Mouse (Mus musculus) lung, adult 2 months (tissue): ENCODE results near the gene Kel. TPM values are rescaled to one million over a fixed set of nuclear protein-coding genes. Genes with fewer than 3 reads are reported as not detected.

ENCODE experiments used
- DNase-seq: peaks from one replicate; pipeline ENCODE4 v3.0.0; 2022
- H3K4me1 ChIP-seq: fragments of 200-500 bp; 2 replicates; pipeline ENCODE4 v1.6.1; 2011; ENCODE audit warnings: low read length; ENCODE audit not compliant: control insufficient read depth, insufficient read depth
- H3K4me3 ChIP-seq: fragments of 200-500 bp; replicated peaks from 2 replicates; pipeline ENCODE3; 2011; ENCODE audit warnings: low read depth, mild to moderate bottlenecking, control low read depth, low read length; ENCODE audit errors: extremely low read depth
- CTCF ChIP-seq: fragments of 200-500 bp; IDR thresholded peaks from 2 replicates; pipeline ENCODE4 v1.5.1; 2011; ENCODE audit warnings: mild to moderate bottlenecking, low read length, control low read depth; ENCODE audit not compliant: insufficient read depth
- POLR2A ChIP-seq: fragments of 200-500 bp; IDR thresholded peaks from 2 replicates; pipeline ENCODE4 v1.6.1; 2011; ENCODE audit warnings: low read depth, mild to moderate bottlenecking, control low read depth, low read length, borderline replicate concordance; ENCODE audit errors: extremely low read depth
- WGBS: fragments of 180-500 bp; shearing (Covaris S2); methylation state at CpG from one replicate; pipeline ENCODE4 v1.1.7; 2018; 5-methylcytosine and 5-hydroxymethylcytosine counted together
- polyA plus RNA-seq: library from polyadenylated mRNA; depleted of rRNA; stranded (reverse); fragments of >200 nt; gene quantifications from 2 replicates; pipeline ENCODE4 v1.2.3, GENCODE M21; 2012; rRNA removed

Kel gene
- polyA plus RNA-seq, result not detected in 2 replicates

DNA sequence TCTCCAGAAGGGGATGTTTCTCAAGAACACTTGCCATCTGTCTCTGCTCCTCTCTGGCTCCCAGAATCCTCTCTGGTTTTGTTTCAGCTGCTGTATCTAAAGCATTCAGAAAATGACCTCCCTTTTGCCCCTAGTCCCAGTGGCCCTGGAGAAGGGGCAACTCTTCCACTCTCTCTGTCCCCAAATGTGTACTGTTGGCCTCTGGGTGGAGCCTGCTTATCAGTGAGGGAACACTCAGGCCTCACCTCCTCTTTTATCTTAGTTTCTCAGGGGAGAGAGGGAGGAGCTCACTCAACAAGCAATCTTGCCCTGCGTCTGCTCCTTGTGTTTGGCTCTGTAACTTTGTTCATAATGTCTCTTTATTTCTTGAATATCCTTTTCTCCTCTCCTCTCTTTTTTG is at the start of gene Kel:
Gene Kel, minus strand, starts transcription at position 217 of the 400 bp plus-strand sequence.
- Histone ChIP-seq H3K4me1 (no peaks in the 10 kb centered on the region), H3K4me3 (no peak within 1 kb of the TSS)
- 26% methylated on average over 1 of the region's 1 CpGs for WGBS
- TF ChIP-seq CTCF (no peak), POLR2A (no peak)
- DNase-seq, result no peak

DNA sequence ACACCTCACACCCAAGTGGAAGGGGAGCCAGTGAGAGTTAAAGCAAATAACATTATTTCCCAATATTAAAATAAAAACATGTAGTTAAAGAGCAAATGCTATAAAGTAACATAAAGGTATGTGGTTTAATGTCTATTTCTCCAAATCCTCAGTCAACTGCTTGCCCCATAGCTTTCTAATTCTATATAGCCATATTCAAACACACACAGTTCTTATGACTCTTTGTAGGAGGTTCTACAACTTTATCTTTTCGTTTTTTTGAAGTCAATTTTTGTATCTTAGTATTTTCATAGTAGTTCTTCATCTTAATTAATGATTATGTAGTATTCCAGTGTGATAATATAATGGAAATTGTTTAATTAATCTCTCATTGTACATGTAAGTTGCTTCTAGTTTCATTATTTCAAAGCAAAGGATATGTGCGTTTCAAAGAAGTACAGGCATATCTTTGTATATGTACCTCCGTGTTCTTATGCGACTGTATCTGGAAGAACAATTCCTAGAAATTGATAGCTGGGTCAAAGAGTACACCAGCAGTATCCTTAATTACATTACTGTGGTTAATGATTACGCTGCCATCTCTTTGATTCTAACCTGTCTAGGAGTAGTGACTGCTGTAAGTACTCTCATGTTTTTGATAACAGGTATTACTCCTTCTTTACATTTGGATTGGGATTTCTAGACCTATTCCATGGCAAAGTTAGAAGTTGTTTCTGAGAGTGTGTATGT is 40.7 kb upstream of the Kel start:
- TF ChIP-seq POLR2A, result no peak
- no peak for TF ChIP-seq CTCF
- 70% methylated on average over 5 of the region's 5 CpGs for WGBS
- no peak for DNase-seq
- no peaks in the 10 kb centered on the region for H3K4me1 ChIP-seq
- no peak overlapping the region for H3K4me3 ChIP-seq

DNA sequence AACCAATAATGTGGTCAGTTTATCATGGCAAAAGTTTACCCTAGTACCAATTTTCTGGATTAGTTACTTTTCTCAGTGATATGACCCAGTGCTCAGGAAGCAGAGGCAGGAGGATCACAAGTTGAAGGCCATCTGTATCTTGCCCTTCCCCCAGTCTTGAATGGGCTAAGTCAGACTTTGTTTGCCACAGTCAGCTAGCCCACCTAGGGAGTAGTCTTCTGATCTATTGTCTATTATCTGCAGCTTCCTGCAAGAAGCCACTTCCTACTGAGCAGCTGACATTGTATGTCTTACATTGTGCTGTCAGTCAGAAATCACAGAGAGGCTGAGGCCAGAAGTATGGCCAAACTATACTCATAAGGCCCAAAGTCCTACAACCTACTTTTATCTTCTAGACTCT is 37.0 kb upstream of the Kel start:
- no peak for TF ChIP-seq POLR2A
- no peak for TF ChIP-seq CTCF

DNA sequence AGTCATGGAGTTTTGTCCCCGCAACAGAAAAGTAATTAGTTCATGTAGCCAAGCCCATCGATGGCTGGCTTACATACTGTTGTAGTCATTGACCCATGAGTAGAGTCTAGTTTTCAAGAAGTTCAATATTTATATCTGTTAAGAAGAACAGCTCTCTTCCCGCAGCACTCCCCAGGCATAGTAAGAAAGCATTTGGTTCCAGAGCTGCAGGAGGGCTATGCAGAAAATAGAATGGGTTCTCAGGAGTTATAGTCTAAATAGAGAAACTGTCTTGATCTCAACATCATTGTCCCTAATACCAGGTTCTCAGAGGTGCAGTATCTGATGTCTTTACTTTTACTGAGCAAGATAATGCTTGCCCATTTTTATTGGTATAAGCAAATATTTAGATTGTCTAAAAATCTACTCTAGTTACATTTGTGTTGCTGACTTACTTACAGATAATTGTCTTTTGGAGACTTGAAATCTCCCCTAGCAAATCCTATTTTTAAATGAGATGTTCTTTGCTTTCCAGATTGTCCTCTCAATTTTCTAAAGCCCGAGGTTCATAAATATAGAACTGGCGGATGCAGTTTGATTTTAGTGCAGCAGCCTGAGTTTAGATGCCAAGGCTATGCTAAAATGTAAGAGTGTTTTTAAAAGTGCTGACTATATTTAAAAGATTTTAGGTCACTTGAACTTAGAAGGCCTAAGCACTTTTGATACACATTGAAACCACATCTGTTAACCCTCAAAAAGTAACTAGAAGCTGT is 30.8 kb upstream of the Kel start:
- DNase-seq, result no peak
- WGBS, result 86% methylated on average over 5 of the region's 5 CpGs
- TF ChIP-seq CTCF (no peak), POLR2A (no peak)

More for the DNA sequence above, 37.0 kb upstream of the Kel start:
- H3K4me3 ChIP-seq, result no peak overlapping the region
- H3K4me1 ChIP-seq, result no peaks in the 10 kb centered on the region
- no peak for DNase-seq

DNA sequence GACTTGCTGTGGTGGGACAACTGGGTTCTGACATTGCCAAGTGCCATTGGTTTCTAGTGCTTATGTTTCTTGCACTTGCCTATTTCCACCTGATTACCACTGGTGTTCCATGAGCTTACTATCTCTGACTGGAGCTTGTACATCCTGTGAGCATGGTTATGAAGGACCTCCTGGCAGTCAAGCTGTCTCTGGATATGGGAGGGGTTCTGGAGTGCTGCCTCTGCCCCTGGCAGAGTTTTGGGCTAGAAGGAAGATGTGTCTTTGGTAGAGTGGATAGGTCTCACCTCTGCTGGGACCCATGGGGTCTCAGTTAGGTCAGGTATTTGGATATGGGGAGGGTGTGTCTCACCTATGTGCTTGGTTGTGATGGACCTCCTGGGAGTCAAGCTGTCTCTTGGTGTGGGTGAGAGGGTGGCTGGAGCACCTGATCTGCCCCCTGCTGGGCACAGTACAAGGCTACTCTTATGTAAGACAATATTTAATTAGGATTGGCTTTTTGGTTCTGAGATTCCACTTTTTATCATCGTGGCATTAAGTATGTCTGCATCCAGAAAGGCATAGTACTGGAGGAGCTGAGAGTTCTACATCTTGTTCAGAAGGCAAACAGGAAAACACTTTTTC is 24.0 kb upstream of the Kel start:
- 61% methylated on average over 1 of the region's 1 CpGs for WGBS
- H3K4me3 ChIP-seq, result no peak overlapping the region
- DNase-seq, result no peak
- TF ChIP-seq CTCF, result no peak
- H3K4me1 ChIP-seq, result no peaks in the 10 kb centered on the region

More for the DNA sequence above, 30.8 kb upstream of the Kel start:
- Histone ChIP-seq H3K4me3 (no peak overlapping the region), H3K4me1 (no peaks in the 10 kb centered on the region)

DNA sequence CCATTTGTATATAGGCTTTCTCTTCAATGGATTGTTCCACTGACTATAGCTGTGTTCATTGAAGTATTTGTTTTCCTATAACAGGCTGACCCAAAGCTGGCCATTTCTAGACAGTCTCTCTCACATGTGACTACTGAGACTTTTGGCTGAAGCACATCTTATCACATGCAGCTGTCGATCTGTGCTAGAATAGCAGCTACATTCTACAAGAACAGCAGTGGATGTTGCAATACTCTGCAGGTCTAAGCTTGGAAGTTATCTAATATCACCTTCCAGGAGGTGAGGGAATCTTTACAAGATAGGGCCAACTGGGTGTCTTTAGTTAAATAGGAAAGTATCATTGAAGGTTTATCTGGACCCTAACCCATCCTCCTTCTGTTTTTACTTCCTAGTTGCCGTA is 17.3 kb upstream of the Kel start:
- WGBS, result 79% methylated on average over 2 of the region's 2 CpGs
- no peaks in the 10 kb centered on the region for H3K4me1 ChIP-seq
- no peak for TF ChIP-seq POLR2A
- TF ChIP-seq CTCF, result no peak
- H3K4me3 ChIP-seq, result no peak overlapping the region
- DNase-seq, result no peak

DNA sequence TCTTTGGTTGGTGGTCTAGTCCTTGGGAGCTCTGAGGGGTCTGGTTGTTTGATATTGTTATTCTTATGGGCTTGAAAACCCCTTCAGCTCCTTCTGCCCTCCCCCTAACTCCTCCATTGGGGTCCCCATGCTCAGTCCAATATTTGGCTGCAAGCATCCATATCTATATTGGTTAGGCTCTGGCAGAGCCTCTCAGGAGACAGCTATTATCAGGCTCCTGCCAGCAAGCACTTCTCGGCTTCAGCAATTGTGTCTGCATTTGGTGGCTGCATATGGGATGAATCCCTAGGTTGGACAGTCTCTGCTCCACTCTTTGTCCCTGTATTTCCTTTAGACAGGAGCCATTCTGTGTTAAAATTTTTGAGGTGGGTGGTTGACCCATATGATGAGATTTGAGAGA is 6.1 kb upstream of the Kel start:
- Histone ChIP-seq H3K4me3 (no peak overlapping the region), H3K4me1 (no peaks in the 10 kb centered on the region)
- WGBS, result 70% methylated on average over 1 of the region's 1 CpGs
- TF ChIP-seq POLR2A, result no peak
- TF ChIP-seq CTCF, result no peak
- DNase-seq, result no peak

DNA sequence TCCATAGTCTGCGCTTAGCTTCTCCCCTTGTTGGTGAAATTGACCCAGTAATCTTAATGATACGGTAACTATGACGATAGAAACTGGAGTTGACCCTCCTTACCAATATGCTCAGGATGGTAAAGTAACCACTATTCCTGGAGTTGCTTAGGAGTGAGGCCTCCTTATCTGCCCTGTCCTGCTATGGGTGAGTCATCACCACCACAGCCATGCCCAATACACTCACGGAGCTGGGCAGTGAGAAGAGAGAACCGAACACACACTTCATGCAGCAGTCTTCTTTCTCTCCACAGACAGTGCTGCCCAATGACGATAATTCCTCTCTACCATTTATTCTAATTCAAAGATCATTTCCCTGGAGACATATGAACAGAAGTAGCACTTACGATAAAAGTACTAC is 2.1 kb upstream of the Kel start:
- 84% methylated on average over 7 of the region's 7 CpGs for WGBS
- DNase-seq, result no peak
- no peak for TF ChIP-seq POLR2A
- no peak for TF ChIP-seq CTCF

DNA sequence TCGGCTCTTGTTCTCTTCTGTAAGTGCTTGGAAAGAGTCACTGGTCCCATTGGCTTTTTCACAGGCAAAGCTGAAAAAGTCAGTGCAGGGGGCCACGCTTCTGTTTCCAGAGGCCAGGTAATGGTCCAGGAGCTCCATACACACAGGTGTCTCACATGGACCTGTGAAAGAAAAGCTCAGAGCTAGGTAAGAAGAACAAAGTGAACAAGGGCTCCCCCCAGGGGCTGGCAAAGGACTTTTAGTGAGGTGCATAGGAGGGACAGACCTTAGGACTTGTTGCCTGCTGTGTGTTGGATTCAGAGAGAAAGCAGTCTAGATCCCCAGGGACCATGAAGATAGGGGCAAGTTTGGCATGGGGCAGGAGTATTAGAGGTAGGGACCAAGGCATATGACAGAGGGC is 1.2 kb downstream of the Kel start:
- TF ChIP-seq POLR2A, result no peak
- no peak for TF ChIP-seq CTCF
- Histone ChIP-seq H3K4me1 (no peaks in the 10 kb centered on the region), H3K4me3 (no peak overlapping the region)
- WGBS, result 71% methylated on average over 2 of the region's 2 CpGs
- no peak for DNase-seq

More for the DNA sequence above, 2.1 kb upstream of the Kel start:
- Histone ChIP-seq H3K4me3 (no peak overlapping the region), H3K4me1 (no peaks in the 10 kb centered on the region)
